In genomic region chr2:173419972-173420391, GRCm38 (mm10) we compare ENCODE assay signal across 9 mouse cellular contexts.
DNase-seq lines count a peak whose midpoint lies in the region; ATAC-seq lines count a peak whose summit lies in the region.
"Had no signal": no experiment of that assay in that cellular context is flagged by ENCODE, and none has a peak within 500 bp of the region (broad histone marks: within the 10 kb centered on the region; RNA-seq: fewer than 3 reads in every experiment).

No protein-coding gene starts in this region.

- H3K9me3 ChIP-seq in forebrain, embryonic 10.5 days = peaks cover 3% of the 10 kb centered on the region; the same call in 1 of the 2 replicates
- no peaks in the 10 kb centered on the region for H3K9me3 ChIP-seq in forebrain, embryonic 11.5 days (ENCODE audit: control insufficient read depth, low read length)
- no peaks in the 10 kb centered on the region; the same call in 1 of the 2 replicates for H3K9me3 ChIP-seq in midbrain, embryonic 13.5 days
- H3K9me3 ChIP-seq in midbrain, embryonic 15.5 days = no peaks in the 10 kb centered on the region
- H3K9me3 ChIP-seq in stomach, embryonic 15.5 days = no peaks in the 10 kb centered on the region

- 64% methylated on average over 10 of the region's 10 CpGs for WGBS in forebrain, embryonic 10.5 days
- 80% methylated on average over 10 of the region's 10 CpGs for WGBS in forebrain, embryonic 11.5 days
- 69% methylated on average over 10 of the region's 10 CpGs for WGBS in midbrain, embryonic 13.5 days
- 75% methylated on average over 10 of the region's 10 CpGs for WGBS in midbrain, embryonic 15.5 days
- WGBS in stomach, embryonic 15.5 days = 83% methylated on average over 10 of the region's 10 CpGs

- 0 out of 2 replicates have a peak, but pooled peaks cover 8% of the 10 kb centered on the region for H3K4me1 ChIP-seq in forebrain, embryonic 10.5 days
- no peaks in the 10 kb centered on the region for H3K4me1 ChIP-seq in forebrain, embryonic 11.5 days (replicated peaks; ENCODE audit: control insufficient read depth, insufficient read depth, low read length)
- 0 out of 2 replicates have a peak, but pooled peaks cover 7% of the 10 kb centered on the region for H3K4me1 ChIP-seq in midbrain, embryonic 13.5 days (replicated peaks)
- H3K4me1 ChIP-seq in midbrain, embryonic 15.5 days = no peaks in the 10 kb centered on the region
- H3K4me1 ChIP-seq in stomach, embryonic 15.5 days = peaks cover 4% of the 10 kb centered on the region; the same call in 1 of the 2 replicates

- peak overlapping the region; percentile 36 for H3K27ac ChIP-seq in forebrain, embryonic 10.5 days
- H3K27ac ChIP-seq in forebrain, embryonic 11.5 days (ENCODE audit: low read depth, low read length) = no peak overlapping the region
- no peak overlapping the region for H3K27ac ChIP-seq in midbrain, embryonic 13.5 days
- no peak overlapping the region for H3K27ac ChIP-seq in midbrain, embryonic 15.5 days
- H3K27ac ChIP-seq in stomach, embryonic 15.5 days = no peak overlapping the region

- H3K9ac ChIP-seq in forebrain, embryonic 11.5 days (ENCODE audit: low read length) = no peak overlapping the region
- H3K9ac ChIP-seq in midbrain, embryonic 13.5 days (replicated peaks) = no peak overlapping the region
- no peak overlapping the region for H3K9ac ChIP-seq in midbrain, embryonic 15.5 days
- H3K9ac ChIP-seq in stomach, embryonic 15.5 days = no peak overlapping the region

- DNase-seq in forebrain, embryonic 10.5 days (ENCODE audit: extremely low spot score, low spot score) = no peak
- no peak for DNase-seq in forebrain, embryonic 11.5 days (ENCODE audit: low spot score)
- peak; percentile 30 to 62 for DNase-seq in layer of hippocampus, postnatal 14 days (ENCODE audit: low spot score in 2 of 2)
- DNase-seq in spleen, postnatal 36 days (ENCODE audit: low spot score in 2 of 2) = no peak
- DNase-seq in gastrocnemius, postnatal 25 days = no peak

- H3K36me3 ChIP-seq in forebrain, embryonic 10.5 days (replicated peaks) = no peaks in the 10 kb centered on the region
- no peaks in the 10 kb centered on the region for H3K36me3 ChIP-seq in forebrain, embryonic 11.5 days (ENCODE audit: control insufficient read depth, insufficient read depth, low read length)
- H3K36me3 ChIP-seq in midbrain, embryonic 13.5 days = no peaks in the 10 kb centered on the region
- no peaks in the 10 kb centered on the region for H3K36me3 ChIP-seq in midbrain, embryonic 15.5 days (replicated peaks)
- H3K36me3 ChIP-seq in stomach, embryonic 15.5 days = no peaks in the 10 kb centered on the region

- H3K4me3 ChIP-seq in forebrain, embryonic 10.5 days = no peak overlapping the region
- H3K4me3 ChIP-seq in forebrain, embryonic 11.5 days (ENCODE audit: low read depth, low read length) = no peak overlapping the region
- H3K4me3 ChIP-seq in midbrain, embryonic 13.5 days (replicated peaks) = no peak overlapping the region
- no peak overlapping the region for H3K4me3 ChIP-seq in midbrain, embryonic 15.5 days
- H3K4me3 ChIP-seq in stomach, embryonic 15.5 days (replicated peaks) = no peak overlapping the region

- H3K4me2 ChIP-seq in forebrain, embryonic 11.5 days (ENCODE audit: low read depth, low read length, severe bottlenecking) = no peak overlapping the region
- no peak overlapping the region for H3K4me2 ChIP-seq in midbrain, embryonic 13.5 days (replicated peaks)
- no peak overlapping the region for H3K4me2 ChIP-seq in midbrain, embryonic 15.5 days
- H3K4me2 ChIP-seq in stomach, embryonic 15.5 days = no peak overlapping the region

- no peaks in the 10 kb centered on the region for H3K27me3 ChIP-seq in forebrain, embryonic 10.5 days (ENCODE audit: poor library complexity, severe bottlenecking)
- no peaks in the 10 kb centered on the region for H3K27me3 ChIP-seq in forebrain, embryonic 11.5 days (ENCODE audit: control insufficient read depth, insufficient read depth, low read length)
- no peaks in the 10 kb centered on the region for H3K27me3 ChIP-seq in midbrain, embryonic 13.5 days
- H3K27me3 ChIP-seq in midbrain, embryonic 15.5 days (replicated peaks) = no peaks in the 10 kb centered on the region
- H3K27me3 ChIP-seq in stomach, embryonic 15.5 days (replicated peaks) = no peaks in the 10 kb centered on the region

- no peak for ATAC-seq in forebrain, embryonic 11.5 days (replicated peaks; ENCODE audit: low FRiP score)
- ATAC-seq in midbrain, embryonic 13.5 days = peak; percentile 37; the same call in 1 of the 2 replicates
- no peak for ATAC-seq in midbrain, embryonic 15.5 days (replicated peaks)
- peak; percentile 74 for ATAC-seq in stomach, embryonic 15.5 days (ENCODE audit: insufficient read depth, low FRiP score, low read depth)
- ATAC-seq: CD4-positive, CD25-positive, alpha-beta regulatory T cell, adult 4 months had no signal

Comparison
In these comparisons a context has a peak if more than half of its experiments do, and no peak if none do; other contexts are left out.
1. ATAC-seq: peak in midbrain, embryonic 13.5 days (single experiment) and stomach, embryonic 15.5 days (single experiment); none in forebrain, embryonic 11.5 days (single experiment) and midbrain, embryonic 15.5 days (single experiment).
2. DNase-seq: peak in layer of hippocampus, postnatal 14 days (2 of 2); none in forebrain, embryonic 10.5 days (single experiment), forebrain, embryonic 11.5 days (single experiment), spleen, postnatal 36 days (0 of 2) and gastrocnemius, postnatal 25 days (single experiment).